Mouse (Mus musculus): ENCODE measurements around the gene Serpina1b. TPM values are rescaled to one million over a fixed set of nuclear protein-coding genes. Genes with fewer than 3 reads are reported as not detected.
A peak's percentile ranks its signal among the peaks of the same experiment; 100 is the strongest.
"Not testable (repeated sequence)": the region's sequence is repeated elsewhere in the genome, so short reads cannot be mapped to it uniquely, and the experiment has no call there.

Serpina1b gene
- polyA plus RNA-seq, 1 experiment from 2014 or later = 1,448 TPM

DNA sequence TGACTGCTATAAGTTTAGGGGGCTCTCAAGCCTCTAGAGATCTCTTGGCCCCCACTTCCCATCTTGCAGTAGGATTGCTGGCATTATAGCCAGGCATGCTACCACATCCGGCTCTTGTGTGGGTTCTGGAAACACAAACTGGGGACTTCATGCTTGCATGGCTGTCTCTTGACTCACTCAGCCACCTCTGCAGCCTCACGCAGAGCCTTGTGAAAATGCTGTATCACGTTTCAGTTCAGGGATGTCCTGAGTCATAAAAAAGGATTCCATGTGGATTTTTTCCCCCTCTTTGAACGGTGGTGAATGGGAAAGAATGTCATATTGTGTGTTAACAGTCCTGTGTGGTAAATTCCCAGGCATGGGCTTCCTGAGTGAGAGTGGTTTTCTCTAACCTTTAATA, 146.4 kb downstream of the Serpina1b start:
- Histone ChIP-seq H3K36me3 (ENCODE audit: control insufficient read depth, insufficient read depth) (no peaks in the 10 kb centered on the region), H3K4me3 (ENCODE audit: low read depth, low read length) (no peak overlapping the region), H3K9ac (ENCODE audit: low read depth, low read length) (no peak overlapping the region), H3K4me1 (ENCODE audit: control insufficient read depth, low read depth, low read length) (no peaks in the 10 kb centered on the region; the same call in 1 of the 2 replicates), H3K9me3 (replicated peaks; ENCODE audit: control insufficient read depth, low read length) (no peaks in the 10 kb centered on the region), H3K27me3 (ENCODE audit: control insufficient read depth, insufficient read depth, low read depth, low read length) (no peaks in the 10 kb centered on the region), H3K27ac (ENCODE audit: low read length) (no peak overlapping the region), H3K4me2 (ENCODE audit: low read depth, low read length) (no peak overlapping the region)
- 38% methylated on average over 4 of the region's 4 CpGs for WGBS (ENCODE audit: insufficient replicate concordance)
- no peak for ATAC-seq (ENCODE audit: low read depth)

DNA sequence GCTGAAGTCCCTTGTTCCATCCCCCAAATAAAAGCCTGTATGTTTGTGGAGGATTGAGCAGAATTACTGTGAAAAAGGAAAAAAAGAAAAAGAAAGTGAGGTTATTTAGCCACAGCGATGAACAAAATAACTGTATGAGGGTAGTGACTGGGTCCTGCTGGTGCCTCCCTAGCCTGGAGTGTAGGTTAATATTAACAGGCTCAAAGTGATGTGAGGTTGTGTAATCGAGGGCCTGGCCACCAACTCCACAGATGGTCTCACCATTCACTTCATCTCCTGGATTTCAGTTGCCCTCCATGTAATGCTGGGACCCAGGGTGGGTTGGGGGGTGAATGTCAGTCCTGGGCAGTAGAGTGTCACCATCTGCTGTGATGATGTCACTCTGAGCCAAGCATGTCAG, 148.4 kb downstream of the Serpina1b start:
- Histone ChIP-seq H3K4me1 (ENCODE audit: control insufficient read depth, low read depth, low read length) (no peaks in the 10 kb centered on the region; the same call in 1 of the 2 replicates), H3K9ac (ENCODE audit: low read depth, low read length) (no peak overlapping the region), H3K4me2 (ENCODE audit: low read depth, low read length) (0 out of 2 replicates have a peak overlapping the region, but pooled peaks have one; percentile 32), H3K4me3 (ENCODE audit: low read depth, low read length) (no peak overlapping the region), H3K27me3 (ENCODE audit: control insufficient read depth, insufficient read depth, low read depth, low read length) (no peaks in the 10 kb centered on the region), H3K27ac (ENCODE audit: low read length) (peak overlapping the region; percentile 73), H3K9me3 (replicated peaks; ENCODE audit: control insufficient read depth, low read length) (no peaks in the 10 kb centered on the region), H3K36me3 (ENCODE audit: control insufficient read depth, insufficient read depth) (no peaks in the 10 kb centered on the region)
- 50% methylated on average over 2 of the region's 2 CpGs for WGBS (ENCODE audit: insufficient replicate concordance)
- peak; percentile 76 for ATAC-seq (ENCODE audit: low read depth)

DNA sequence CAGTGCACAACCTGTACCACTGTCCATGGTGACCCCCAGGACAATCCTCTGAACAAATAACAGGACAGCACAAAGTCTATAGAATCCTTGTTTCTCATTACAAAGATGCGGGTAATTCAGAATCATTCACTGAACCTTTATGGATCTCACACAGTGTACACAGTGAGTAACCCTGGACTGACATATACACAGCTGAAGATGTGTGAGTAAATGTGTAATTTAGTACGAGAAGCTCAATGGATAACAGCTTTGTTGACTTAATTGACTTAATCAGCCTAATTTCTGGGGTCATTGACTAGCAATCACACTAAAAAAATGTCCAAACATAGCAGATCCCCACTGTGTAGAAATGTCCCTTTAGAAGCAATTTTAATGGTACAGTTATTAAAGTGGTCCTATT, 149.0 kb downstream of the Serpina1b start:
- Histone ChIP-seq H3K4me2 (ENCODE audit: low read depth, low read length) (no peak overlapping the region), H3K27me3 (ENCODE audit: control insufficient read depth, insufficient read depth, low read depth, low read length) (no peaks in the 10 kb centered on the region), H3K4me3 (ENCODE audit: low read depth, low read length) (no peak overlapping the region), H3K36me3 (ENCODE audit: control insufficient read depth, insufficient read depth) (no peaks in the 10 kb centered on the region), H3K9ac (ENCODE audit: low read depth, low read length) (no peak overlapping the region), H3K9me3 (replicated peaks; ENCODE audit: control insufficient read depth, low read length) (no peaks in the 10 kb centered on the region), H3K27ac (ENCODE audit: low read length) (peak overlapping the region; percentile 73), H3K4me1 (ENCODE audit: control insufficient read depth, low read depth, low read length) (no peaks in the 10 kb centered on the region; the same call in 1 of the 2 replicates)
- ATAC-seq (ENCODE audit: low read depth) = no peak
- WGBS (ENCODE audit: insufficient replicate concordance) = 43% methylated on average over 2 of the region's 2 CpGs

DNA sequence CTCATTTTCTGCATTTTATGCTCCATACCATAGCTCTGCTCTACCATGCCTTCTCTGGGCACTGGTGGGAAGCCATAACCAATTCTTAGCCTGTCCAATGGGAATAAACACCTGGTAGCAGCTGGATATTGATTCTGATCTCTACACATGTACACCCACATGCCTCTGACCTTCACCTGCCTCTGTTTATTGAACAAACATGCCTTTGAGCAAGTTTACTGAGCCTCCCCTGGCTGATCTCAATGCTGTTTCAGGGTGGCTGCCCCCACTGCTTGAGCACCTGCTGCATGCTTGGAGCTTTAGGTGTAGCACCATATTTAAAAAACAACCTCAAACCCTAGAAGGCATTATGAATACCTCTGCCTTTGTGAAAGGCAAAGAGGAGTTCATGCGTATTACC, 150.3 kb downstream of the Serpina1b start:
- not testable (repeated sequence) for H3K4me1 ChIP-seq (ENCODE audit: control insufficient read depth, low read depth, low read length); H3K27ac ChIP-seq (ENCODE audit: low read length); H3K36me3 ChIP-seq (ENCODE audit: control insufficient read depth, insufficient read depth); H3K27me3 ChIP-seq (ENCODE audit: control insufficient read depth, insufficient read depth, low read depth, low read length); H3K9me3 ChIP-seq (replicated peaks; ENCODE audit: control insufficient read depth, low read length); H3K4me3 ChIP-seq (ENCODE audit: low read depth, low read length); H3K4me2 ChIP-seq (ENCODE audit: low read depth, low read length); H3K9ac ChIP-seq (ENCODE audit: low read depth, low read length)
- ATAC-seq (ENCODE audit: low read depth) = peak; percentile 60; the same call in 1 of the 2 replicates
- 76% methylated on average over 1 of the region's 1 CpGs for WGBS (ENCODE audit: insufficient replicate concordance)

Other genes with a start within 250 kb of the Serpina1b start
- gene Serpina10, start 198.9 kb downstream of the Serpina1b start, polyA plus RNA-seq (2015; fragmentation: Nextera tagmentation; extraction: Ambion mirVana) = 47.0 and 51.0 TPM in 2 replicates
- gene Serpina6, start 173.2 kb downstream of the Serpina1b start, polyA plus RNA-seq (2015; fragmentation: Nextera tagmentation; extraction: Ambion mirVana) = 1,299 and 1,398 TPM in 2 replicates
- gene Serpina16, start 154.2 kb downstream of the Serpina1b start, polyA plus RNA-seq (2015; fragmentation: Nextera tagmentation; extraction: Ambion mirVana) = 0.07 and 0.12 TPM in 2 replicates
- gene Serpina1f, start 134.8 kb downstream of the Serpina1b start, polyA plus RNA-seq (2015; fragmentation: Nextera tagmentation; extraction: Ambion mirVana) = 0.06 TPM in 2 replicates
- gene Serpina1d, start 56.8 kb downstream of the Serpina1b start, polyA plus RNA-seq (2015; fragmentation: Nextera tagmentation; extraction: Ambion mirVana) = 566 and 660 TPM in 2 replicates
- gene Serpina1a, start 33.2 kb upstream of the Serpina1b start, polyA plus RNA-seq (2015; fragmentation: Nextera tagmentation; extraction: Ambion mirVana) = 1,052 and 1,237 TPM in 2 replicates
- 574 and 660 TPM in 2 replicates for gene Serpina1c, start 74.5 kb upstream of the Serpina1b start, polyA plus RNA-seq (2015; fragmentation: Nextera tagmentation; extraction: Ambion mirVana)
- gene Serpina1e, start 128.6 kb upstream of the Serpina1b start, polyA plus RNA-seq (2015; fragmentation: Nextera tagmentation; extraction: Ambion mirVana) = 582 and 639 TPM in 2 replicates
- 23.6 and 23.7 TPM in 2 replicates for gene Serpina11, start 159.6 kb upstream of the Serpina1b start, polyA plus RNA-seq (2015; fragmentation: Nextera tagmentation; extraction: Ambion mirVana)
- gene Serpina9, start 183.4 kb upstream of the Serpina1b start, polyA plus RNA-seq (2015; fragmentation: Nextera tagmentation; extraction: Ambion mirVana) = not detected in 2 replicates
- gene Serpina12, start 214.1 kb upstream of the Serpina1b start, polyA plus RNA-seq (2015; fragmentation: Nextera tagmentation; extraction: Ambion mirVana) = 0.07 TPM in 1 of 2 replicates, not detected in the other